Mouse (Mus musculus): Measurements from ENCODE around the gene Brinp2. TPM values are rescaled to one million over a fixed set of nuclear protein-coding genes. Genes with fewer than 3 reads are reported as not detected.

Brinp2 gene
- total RNA-seq, 2 experiments from 2014 or later = 0.11 to 0.28 TPM

DNA sequence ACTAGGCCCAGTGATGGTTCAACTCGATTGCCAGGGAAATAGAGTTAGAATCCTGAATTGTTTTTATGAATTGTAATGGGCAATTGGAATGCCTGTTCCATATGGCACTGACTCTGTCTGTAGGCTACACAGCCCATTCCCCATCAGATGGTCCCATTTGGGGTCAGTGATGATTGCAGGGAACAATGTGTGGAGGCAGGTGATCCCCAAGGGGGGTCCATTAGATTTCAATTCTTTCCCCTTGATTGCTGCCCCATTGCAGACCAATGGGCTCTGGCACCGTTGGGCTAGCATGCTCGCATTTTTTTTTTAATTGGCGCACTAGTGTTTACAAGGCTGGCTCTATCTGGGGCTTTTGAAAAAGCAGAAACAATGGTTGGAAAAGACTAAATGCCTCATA, 136.0 kb downstream of the Brinp2 start:
- DNase-seq = no peak

DNA sequence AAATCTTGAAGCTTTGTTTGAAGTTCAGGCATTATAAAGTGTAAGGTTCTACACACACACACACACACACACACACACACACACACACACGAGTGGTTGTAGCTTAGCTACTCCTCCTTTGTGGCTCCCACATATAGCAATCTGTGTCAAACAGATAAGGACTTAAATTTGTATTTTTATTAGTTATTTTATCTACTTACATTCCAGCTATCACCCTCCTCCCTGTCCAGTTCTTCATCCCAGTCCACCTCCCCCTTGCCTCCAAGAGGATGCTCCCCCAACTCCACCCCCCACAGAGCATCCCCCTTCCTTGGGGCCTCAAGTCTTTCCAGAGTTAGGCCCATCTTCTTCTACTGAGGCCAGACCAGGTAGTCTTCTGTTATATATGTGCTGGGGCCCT, 137.4 kb downstream of the Brinp2 start:
- DNase-seq = no peak

- no peak for DNase-seq
Observed at GRCm38 (mm10) chr1:158218294-158218693, 137.8 kb downstream of the Brinp2 start.

- DNase-seq = no peak
Observed at GRCm38 (mm10) chr1:158215581-158215980, 140.5 kb downstream of the Brinp2 start.

DNA sequence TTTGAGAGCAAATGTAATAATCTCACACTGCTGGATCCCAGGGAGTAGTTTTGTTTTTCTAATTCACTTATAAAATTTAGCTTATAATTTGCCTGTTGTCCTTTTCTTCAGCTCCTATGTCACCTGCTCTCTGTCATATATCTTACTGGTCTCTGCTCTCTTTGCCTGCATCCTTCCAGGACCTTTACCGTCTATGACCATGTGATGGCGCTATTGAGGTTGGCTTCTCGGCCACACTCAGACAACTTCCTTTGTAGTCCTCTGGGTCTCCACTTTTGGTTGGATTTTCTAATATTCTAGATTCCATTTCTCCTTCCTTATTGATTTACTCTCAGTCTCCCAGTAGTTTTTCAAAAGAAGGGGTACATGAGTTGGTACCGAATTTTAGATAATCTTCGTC, 141.4 kb downstream of the Brinp2 start:
- no peak for DNase-seq

- DNase-seq = no peak
Observed at GRCm38 (mm10) chr1:158213736-158214135, 142.4 kb downstream of the Brinp2 start.

DNA sequence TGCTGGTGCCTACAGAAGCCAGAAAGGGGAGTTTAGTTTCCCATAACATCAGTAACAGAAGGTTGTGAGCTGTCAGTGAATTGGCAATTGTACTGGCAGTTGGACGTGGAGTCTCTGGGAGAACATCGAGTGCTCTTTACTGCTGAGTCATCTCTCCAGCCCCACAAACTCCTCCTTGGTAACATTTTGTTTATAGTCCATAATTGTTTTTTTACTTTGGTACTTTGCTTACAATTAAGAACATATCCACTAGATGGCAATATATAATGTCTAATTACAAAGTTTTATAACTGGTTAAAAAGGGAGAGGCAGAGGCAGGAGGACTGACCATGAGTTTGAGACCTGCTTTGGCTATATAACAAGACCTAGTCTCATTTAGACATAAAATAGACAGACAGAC, 148.5 kb downstream of the Brinp2 start:
- DNase-seq = no peak

DNA sequence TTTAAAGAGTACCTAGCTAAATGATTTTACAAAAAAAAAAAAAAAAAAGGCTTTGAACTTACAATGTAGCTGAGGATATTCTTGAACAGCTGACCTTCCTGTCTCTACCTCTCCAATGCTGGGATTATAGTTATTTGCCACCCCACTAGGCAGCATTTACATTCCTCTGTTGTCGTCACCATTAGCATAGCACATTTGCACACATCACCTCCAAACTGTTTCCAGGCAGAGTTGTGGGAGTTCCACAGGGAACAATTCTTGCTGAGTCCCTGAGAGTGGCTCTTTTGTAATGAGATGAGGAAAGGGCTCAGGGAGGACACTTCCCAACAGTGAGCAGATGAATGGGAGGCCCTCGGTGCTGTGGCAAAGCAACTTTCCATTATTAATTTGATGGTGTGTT, 153.2 kb downstream of the Brinp2 start:
- DNase-seq = no peak

Other genes starting within 250 kb of the Brinp2 start
- gene Astn1, start 5.9 kb upstream of the Brinp2 start, total RNA-seq (2021) = under 1 TPM in 1 of 2 experiments, not detected in 1; 0.21 TPM